Mouse (Mus musculus): Measurements from ENCODE around the gene Tmem129. TPM values are rescaled to one million over a fixed set of nuclear protein-coding genes. Genes with fewer than 3 reads are reported as not detected.
A peak's percentile ranks its signal among the peaks of the same experiment; 100 is the strongest.

Gene Tmem129
- 27.2 TPM for polyA plus RNA-seq (2012; fragmentation: generic; extraction: Trizol)

DNA sequence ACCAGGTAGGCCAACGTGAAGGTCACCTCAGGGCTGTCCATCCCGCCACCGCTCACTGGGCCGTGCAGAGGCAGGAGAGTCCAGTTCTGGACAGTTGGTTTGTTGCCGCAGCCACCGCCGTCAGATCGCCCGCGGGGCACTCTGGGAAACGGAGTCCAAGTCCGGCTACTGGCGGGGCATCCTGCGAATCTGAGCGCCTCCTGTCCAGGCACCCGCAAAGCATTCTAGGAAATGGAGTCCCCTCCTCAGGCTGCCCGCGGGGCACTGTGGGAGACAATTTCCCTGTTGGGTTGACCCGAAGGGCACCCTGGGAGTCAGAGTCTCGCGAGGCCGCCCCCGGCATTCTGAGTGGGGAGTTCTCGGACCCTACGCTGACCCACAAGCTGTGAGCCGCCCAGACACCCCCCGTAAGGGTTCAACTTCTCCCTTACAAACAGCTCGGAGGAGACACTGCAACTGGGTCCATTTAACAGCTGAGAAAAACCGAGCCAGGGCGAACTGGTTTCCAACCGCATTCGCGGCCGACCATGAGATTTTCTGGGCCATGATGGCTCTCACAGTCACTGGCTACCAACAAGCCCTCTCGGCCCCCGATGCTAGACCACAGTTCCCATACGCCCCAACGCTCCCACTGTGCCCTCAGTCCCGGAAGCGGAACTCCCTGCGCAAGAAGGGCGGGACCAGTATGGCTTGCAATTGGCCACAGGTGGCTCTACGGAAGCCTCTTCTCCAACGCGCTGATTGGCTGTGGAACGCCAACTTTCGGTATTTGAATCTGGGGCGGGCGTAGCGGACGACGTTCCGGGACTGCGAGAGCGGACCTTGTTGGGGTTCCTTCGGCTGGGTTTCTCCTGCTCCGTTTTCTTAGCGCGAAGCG is at the start of gene Tmem129, which contains the start of gene Tacc3:
Tmem129 (minus strand) TSS at position 630 of the 877 bp plus-strand sequence.
Tacc3 (plus strand) TSS at position 342 of the 877 bp plus-strand sequence.
- peaks cover 11% of the 10 kb centered on the region for H3K36me3 ChIP-seq (ENCODE audit: control insufficient read depth, insufficient read depth)
- peak within 1 kb of the TSS; percentile 88 for H3K4me2 ChIP-seq (ENCODE audit: low read depth)
- peaks cover 63% of the 10 kb centered on the region for H3K79me2 ChIP-seq (ENCODE audit: control insufficient read depth, insufficient read depth)
- peak; percentile 96 for TF ChIP-seq POLR2A (IDR thresholded peaks at IDR 0.05; ENCODE audit: insufficient read length, low read depth)
- peak in 2 of 3 experiments; percentile 21 to 33 for TF ChIP-seq MYOD1 (IDR thresholded peaks at IDR 0.05; ENCODE audit: control insufficient read depth in 1 of 3, insufficient read length in 2 of 3, low read depth in 2 of 3)
- no peak for TF ChIP-seq MAX (IDR thresholded peaks at IDR 0.05; ENCODE audit: low read depth)
- peak; percentile 95 for TF ChIP-seq POLR2AphosphoS2 (IDR thresholded peaks at IDR 0.05; ENCODE audit: insufficient read length, low read depth)
- TF ChIP-seq MYOG (IDR thresholded peaks at IDR 0.05; ENCODE audit: control insufficient read depth in 1 of 3, insufficient read depth in 1 of 3, insufficient read length in 2 of 3, low read depth in 2 of 3) = no peak
- TF ChIP-seq TCF3 (IDR thresholded peaks at IDR 0.05; ENCODE audit: insufficient read length, low read depth) = no peak
- TF ChIP-seq REST (IDR thresholded peaks at IDR 0.05; ENCODE audit: insufficient read depth, insufficient read length) = no peak
- no peak for TF ChIP-seq USF1 (IDR thresholded peaks at IDR 0.05; ENCODE audit: low read depth)
- no peak for TF ChIP-seq CEBPB (IDR thresholded peaks at IDR 0.05; ENCODE audit: insufficient read depth, poor library complexity, severe bottlenecking)
- no peak for TF ChIP-seq TCF12 (IDR thresholded peaks at IDR 0.05; ENCODE audit: insufficient read depth, poor library complexity, severe bottlenecking)
- no peak for TF ChIP-seq SRF (IDR thresholded peaks at IDR 0.05; ENCODE audit: control insufficient read depth, insufficient read length, low read depth)
- TF ChIP-seq E2F4 (IDR thresholded peaks at IDR 0.05; ENCODE audit: insufficient read depth) = peak; percentile 96
- peak within 1 kb of the TSS; percentile 97 for H3K4me3 ChIP-seq
- H3K27me3 ChIP-seq (ENCODE audit: control insufficient read depth, insufficient read depth, insufficient read length) = no peaks in the 10 kb centered on the region
- peak within 1 kb of the TSS; percentile 81 for H3ac ChIP-seq (ENCODE audit: control insufficient read depth, insufficient read length)

- Histone ChIP-seq H3K27me3 (ENCODE audit: control insufficient read depth, insufficient read depth, insufficient read length) (peaks cover 59% of the 10 kb centered on the region), H3K4me2 (ENCODE audit: low read depth) (no peak overlapping the region), H3K36me3 (ENCODE audit: control insufficient read depth, insufficient read depth) (no peaks in the 10 kb centered on the region), H3ac (ENCODE audit: control insufficient read depth, insufficient read length) (no peak overlapping the region), H3K4me3 (no peak overlapping the region), H3K79me2 (ENCODE audit: control insufficient read depth, insufficient read depth) (no peaks in the 10 kb centered on the region)
- TF ChIP-seq TCF3 (IDR thresholded peaks at IDR 0.05; ENCODE audit: insufficient read length, low read depth) (no peak), MYOG (IDR thresholded peaks at IDR 0.05; ENCODE audit: control insufficient read depth in 1 of 3, insufficient read depth in 1 of 3, insufficient read length in 2 of 3, low read depth in 2 of 3) (no peak), USF1 (IDR thresholded peaks at IDR 0.05; ENCODE audit: low read depth) (no peak), MYOD1 (IDR thresholded peaks at IDR 0.05; ENCODE audit: control insufficient read depth in 1 of 3, insufficient read length in 2 of 3, low read depth in 2 of 3) (no peak), TCF12 (IDR thresholded peaks at IDR 0.05; ENCODE audit: insufficient read depth, poor library complexity, severe bottlenecking) (no peak), E2F4 (IDR thresholded peaks at IDR 0.05; ENCODE audit: insufficient read depth) (no peak), POLR2A (IDR thresholded peaks at IDR 0.05; ENCODE audit: insufficient read length, low read depth) (no peak), POLR2AphosphoS2 (IDR thresholded peaks at IDR 0.05; ENCODE audit: insufficient read length, low read depth) (no peak), SRF (IDR thresholded peaks at IDR 0.05; ENCODE audit: control insufficient read depth, insufficient read length, low read depth) (no peak), CEBPB (IDR thresholded peaks at IDR 0.05; ENCODE audit: insufficient read depth, poor library complexity, severe bottlenecking) (no peak), REST (IDR thresholded peaks at IDR 0.05; ENCODE audit: insufficient read depth, insufficient read length) (no peak), MAX (IDR thresholded peaks at IDR 0.05; ENCODE audit: low read depth) (no peak)
Observed at GRCm38 (mm10) chr5:33707163-33707562, 48.9 kb upstream of the Tmem129 start.

DNA sequence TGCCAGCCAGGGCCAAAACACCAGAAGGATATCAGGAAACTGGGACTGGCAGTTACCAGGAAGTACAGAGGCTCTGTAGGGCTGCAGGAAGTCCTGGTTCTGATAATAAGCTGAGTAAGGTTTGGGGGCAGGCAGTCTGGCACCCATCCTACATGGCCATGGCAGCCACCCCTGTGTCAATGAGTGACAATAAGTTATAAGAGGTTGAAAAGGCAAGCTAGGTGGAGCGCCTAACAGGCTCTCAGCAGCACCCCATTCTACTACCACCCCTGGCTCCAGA is 48.1 kb upstream of the Tmem129 start:
- H3K36me3 ChIP-seq (ENCODE audit: control insufficient read depth, insufficient read depth) = no peaks in the 10 kb centered on the region
- H3ac ChIP-seq (ENCODE audit: control insufficient read depth, insufficient read length) = no peak overlapping the region
- no peaks in the 10 kb centered on the region for H3K79me2 ChIP-seq (ENCODE audit: control insufficient read depth, insufficient read depth)
- no peak overlapping the region for H3K4me2 ChIP-seq (ENCODE audit: low read depth)
- no peak overlapping the region for H3K4me3 ChIP-seq
- peaks cover 65% of the 10 kb centered on the region for H3K27me3 ChIP-seq (ENCODE audit: control insufficient read depth, insufficient read depth, insufficient read length)
- TF ChIP-seq SRF (IDR thresholded peaks at IDR 0.05; ENCODE audit: control insufficient read depth, insufficient read length, low read depth) (no peak), MYOG (IDR thresholded peaks at IDR 0.05; ENCODE audit: control insufficient read depth in 1 of 3, insufficient read depth in 1 of 3, insufficient read length in 2 of 3, low read depth in 2 of 3) (no peak), TCF12 (IDR thresholded peaks at IDR 0.05; ENCODE audit: insufficient read depth, poor library complexity, severe bottlenecking) (no peak), TCF3 (IDR thresholded peaks at IDR 0.05; ENCODE audit: insufficient read length, low read depth) (no peak), CEBPB (IDR thresholded peaks at IDR 0.05; ENCODE audit: insufficient read depth, poor library complexity, severe bottlenecking) (no peak), POLR2A (IDR thresholded peaks at IDR 0.05; ENCODE audit: insufficient read length, low read depth) (no peak), E2F4 (IDR thresholded peaks at IDR 0.05; ENCODE audit: insufficient read depth) (no peak)

DNA sequence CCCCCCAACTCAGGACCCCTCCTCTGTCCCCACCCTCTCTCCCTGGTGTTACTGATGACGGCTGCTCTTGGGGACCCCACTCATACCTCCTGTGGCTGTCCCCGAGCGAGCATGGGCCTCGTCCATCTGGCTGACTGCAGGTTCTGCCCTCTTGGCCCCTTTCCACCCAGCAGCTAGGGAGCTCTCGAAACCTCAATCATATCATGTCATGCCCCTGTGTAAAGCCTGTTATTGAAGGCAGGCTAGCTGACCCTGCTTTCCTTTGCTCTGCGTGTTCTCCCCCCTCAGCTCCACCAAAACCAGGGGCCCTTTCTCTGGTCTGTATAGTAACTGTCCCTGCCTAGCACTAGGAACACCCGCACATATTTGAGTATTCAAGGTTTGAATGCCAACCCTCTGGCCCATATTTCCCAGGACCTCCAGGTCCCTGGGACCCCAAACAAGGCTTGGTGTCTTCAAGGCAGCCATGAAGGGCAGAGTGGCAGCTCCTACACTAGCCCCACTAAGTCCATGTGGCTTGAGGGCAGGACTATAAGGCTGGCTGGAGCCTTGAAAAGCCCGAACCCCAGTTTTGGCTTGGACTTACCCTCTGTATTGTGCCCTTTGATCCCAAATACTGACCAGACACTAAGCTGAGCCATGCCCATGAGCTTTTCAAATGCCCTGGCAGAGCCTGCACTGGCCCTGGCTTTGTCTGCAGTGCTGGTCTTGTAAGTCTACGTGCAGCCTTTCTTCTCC is 47.6 kb upstream of the Tmem129 start:
- no peaks in the 10 kb centered on the region for H3K36me3 ChIP-seq (ENCODE audit: control insufficient read depth, insufficient read depth)
- no peak overlapping the region for H3K4me3 ChIP-seq
- TF ChIP-seq TCF12 (IDR thresholded peaks at IDR 0.05; ENCODE audit: insufficient read depth, poor library complexity, severe bottlenecking) (no peak), CEBPB (IDR thresholded peaks at IDR 0.05; ENCODE audit: insufficient read depth, poor library complexity, severe bottlenecking) (no peak), SRF (IDR thresholded peaks at IDR 0.05; ENCODE audit: control insufficient read depth, insufficient read length, low read depth) (no peak), USF1 (IDR thresholded peaks at IDR 0.05; ENCODE audit: low read depth) (no peak), E2F4 (IDR thresholded peaks at IDR 0.05; ENCODE audit: insufficient read depth) (no peak), MAX (IDR thresholded peaks at IDR 0.05; ENCODE audit: low read depth) (no peak), TCF3 (IDR thresholded peaks at IDR 0.05; ENCODE audit: insufficient read length, low read depth) (no peak), POLR2AphosphoS2 (IDR thresholded peaks at IDR 0.05; ENCODE audit: insufficient read length, low read depth) (no peak), MYOG (IDR thresholded peaks at IDR 0.05; ENCODE audit: control insufficient read depth in 1 of 3, insufficient read depth in 1 of 3, insufficient read length in 2 of 3, low read depth in 2 of 3) (no peak), REST (IDR thresholded peaks at IDR 0.05; ENCODE audit: insufficient read depth, insufficient read length) (no peak), POLR2A (IDR thresholded peaks at IDR 0.05; ENCODE audit: insufficient read length, low read depth) (no peak), MYOD1 (IDR thresholded peaks at IDR 0.05; ENCODE audit: control insufficient read depth in 1 of 3, insufficient read length in 2 of 3, low read depth in 2 of 3) (no peak)
- no peak overlapping the region for H3ac ChIP-seq (ENCODE audit: control insufficient read depth, insufficient read length)
- H3K4me2 ChIP-seq (ENCODE audit: low read depth) = no peak overlapping the region
- H3K27me3 ChIP-seq (ENCODE audit: control insufficient read depth, insufficient read depth, insufficient read length) = peaks cover 67% of the 10 kb centered on the region
- no peaks in the 10 kb centered on the region for H3K79me2 ChIP-seq (ENCODE audit: control insufficient read depth, insufficient read depth)
